Mouse (Mus musculus) erythroid progenitor cell, adult 5-6 weeks (primary cell): ENCODE measurements around the gene Zbtb42. TPM values are rescaled to one million over a fixed set of nuclear protein-coding genes. Genes with fewer than 3 reads are reported as not detected.

Source experiments
- ATAC-seq: replicated peaks from 2 replicates; pipeline ENCODE4 v1.8.0; 2016; ENCODE audit warnings: moderate number of reproducible peaks, mild to moderate bottlenecking, moderate TSS enrichment, inconsistent platforms; ENCODE audit not compliant: poor library complexity, low FRiP score, severe bottlenecking
- total RNA-seq, 2 experiments: library from RNA; stranded (forward) in 1 of 2; stranded (reverse) in 1 of 2; fragments of 150-400 nt in 1 of 2; fragments of 186-747, 209-891 nt in 1 of 2; gene quantifications; 2 replicates each; pipeline versions ENCODE4 v1.2.3 to v1.2.4; 2015 to 2017; ENCODE audit warnings: low replicate concordance in 2 of 2

Zbtb42 gene
- total RNA-seq, 2 experiments from 2014 or later: 10.1 TPM; not detected in 1

DNA sequence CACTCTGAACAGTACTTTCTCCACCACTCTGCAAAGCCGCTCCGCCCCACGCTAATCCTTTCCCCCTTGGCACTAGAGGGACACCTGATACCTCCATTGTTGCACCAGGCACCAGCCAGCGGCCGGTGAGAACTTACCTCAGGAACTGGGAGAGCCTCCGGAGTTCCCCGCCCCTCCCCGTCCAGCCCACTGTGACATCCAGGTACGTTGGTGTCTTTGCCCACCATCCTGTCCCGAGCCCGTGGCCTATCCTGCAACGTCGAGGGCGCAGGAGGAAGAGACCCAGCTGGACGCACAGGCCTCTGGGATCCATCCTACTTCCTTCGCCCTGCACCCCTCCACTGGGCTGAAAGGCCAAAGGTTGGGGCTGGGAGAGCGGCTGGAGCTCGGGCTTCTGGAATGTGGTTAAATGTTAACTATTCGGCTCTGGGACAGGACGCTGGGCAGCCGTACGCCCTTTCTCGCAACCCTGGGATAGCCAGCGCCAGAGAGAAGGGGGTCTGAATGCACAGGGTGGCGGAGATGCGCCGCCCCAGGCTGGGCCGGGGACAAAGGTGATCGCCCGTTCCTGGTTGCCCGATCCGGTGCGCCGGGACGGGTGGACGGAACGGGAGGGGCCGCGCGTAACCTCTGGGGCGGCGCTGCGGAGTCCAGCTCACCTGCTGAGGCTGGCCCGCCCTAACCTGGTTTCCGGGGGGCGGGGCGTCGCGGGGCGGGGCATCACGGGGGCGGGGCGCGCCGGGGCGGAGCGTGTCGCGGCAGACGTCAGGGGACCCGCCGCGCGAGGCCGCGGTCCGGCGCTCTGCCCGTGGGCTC is 43.0 kb downstream of the Zbtb42 start:
- no peak for ATAC-seq

GRCm38 (mm10) chr12:112722240-112723027 is 43.8 kb downstream of the Zbtb42 start:
- ATAC-seq: no peak

- ATAC-seq: no peak
Measured at GRCm38 (mm10) chr12:112723028-112723330, 44.4 kb downstream of the Zbtb42 start.

- ATAC-seq: no peak
Measured at GRCm38 (mm10) chr12:112723445-112723844, 44.8 kb downstream of the Zbtb42 start.

DNA sequence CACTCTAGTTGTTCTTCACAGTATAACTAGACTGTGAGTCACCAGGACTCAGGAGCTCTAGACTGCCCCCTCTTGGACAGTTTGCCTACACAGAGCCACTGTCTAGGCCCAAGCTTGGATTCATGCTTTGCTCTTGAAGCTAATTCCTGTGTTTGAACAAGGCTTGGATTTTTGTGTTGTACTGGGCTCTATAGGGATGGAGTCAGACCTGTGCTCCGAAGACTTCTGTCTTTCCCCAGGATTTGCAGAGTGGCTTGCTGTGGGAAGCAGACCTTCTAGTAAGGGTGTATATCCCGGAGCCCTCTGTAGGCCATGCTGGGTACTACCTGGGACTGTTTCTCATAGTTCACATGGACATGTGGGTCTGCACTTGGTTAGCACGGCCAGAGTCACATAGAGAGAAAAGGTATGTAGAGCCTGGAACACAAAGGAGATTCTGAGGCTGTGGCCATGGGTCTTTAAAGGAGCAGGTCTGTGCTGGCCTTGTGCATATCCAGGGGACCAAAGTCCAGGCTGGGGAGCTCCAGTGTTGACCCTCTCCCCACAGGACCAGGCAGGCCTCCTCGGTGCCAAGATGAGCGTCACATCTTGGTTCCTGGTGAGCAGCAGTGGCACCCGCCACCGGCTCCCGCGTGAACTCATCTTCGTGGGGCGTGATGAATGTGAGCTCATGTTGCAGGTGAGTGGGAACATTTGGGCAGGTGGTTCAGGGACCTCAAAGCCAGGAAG is 45.6 kb downstream of the Zbtb42 start:
- no peak for ATAC-seq

DNA sequence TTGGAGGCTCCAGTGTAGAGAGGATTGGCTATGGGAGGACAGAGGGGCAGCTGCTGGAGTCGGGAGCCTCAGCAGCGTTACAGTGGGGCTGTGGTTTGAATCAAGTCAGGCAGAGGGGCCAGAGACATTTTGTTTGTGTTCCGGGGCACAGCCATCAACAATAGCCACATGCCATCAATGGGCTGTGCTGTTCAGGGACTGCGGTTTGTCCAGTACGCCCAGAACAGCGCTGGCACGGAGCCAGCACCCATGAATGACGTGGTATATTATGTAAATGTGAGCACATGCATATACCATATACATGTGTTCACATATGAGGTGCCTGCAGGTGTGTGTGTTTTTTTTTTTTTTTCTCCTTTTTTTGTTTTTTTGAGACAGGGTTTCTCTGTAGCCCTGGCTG is 49.2 kb downstream of the Zbtb42 start:
- ATAC-seq: no peak

DNA sequence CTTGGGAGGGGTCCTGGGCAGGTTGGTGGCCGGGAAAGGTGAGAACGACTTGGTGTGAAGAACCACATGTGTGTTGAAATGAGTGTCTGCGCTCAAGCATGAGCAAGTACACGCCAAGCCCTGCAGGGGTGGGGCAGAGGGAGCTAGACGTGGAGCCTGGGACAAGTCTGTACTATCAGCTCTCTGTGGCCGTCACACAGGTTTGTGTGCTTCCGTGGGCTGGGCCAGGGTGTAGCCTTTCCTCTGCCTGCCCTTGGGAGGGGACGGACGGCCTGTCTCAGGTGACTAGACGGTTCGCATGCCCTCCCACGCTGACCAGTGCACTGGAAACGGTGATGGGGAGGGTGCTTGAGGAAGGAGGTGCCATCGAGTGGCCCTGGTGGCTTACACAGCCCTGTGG is 52.2 kb downstream of the Zbtb42 start:
- ATAC-seq: no peak

Other genes with a start within 250 kb of the Zbtb42 start
- gene A530016L24Rik, start 189.4 kb upstream of the Zbtb42 start, total RNA-seq (2015; ENCODE audit: low replicate concordance): not detected in 2 replicates
- gene A530016L24Rik, start 189.4 kb upstream of the Zbtb42 start, total RNA-seq (2017; ENCODE audit: low replicate concordance): not detected in 2 replicates
- not detected in 2 replicates for gene Tmem179, start 162.1 kb upstream of the Zbtb42 start, total RNA-seq (2015; ENCODE audit: low replicate concordance)
- not detected in 2 replicates for gene Tmem179, start 162.1 kb upstream of the Zbtb42 start, total RNA-seq (2017; ENCODE audit: low replicate concordance)
- gene Inf2, start 90.0 kb upstream of the Zbtb42 start, total RNA-seq (2015; ENCODE audit: low replicate concordance): 2.1 and 2.2 TPM in 2 replicates
- 1.0 and 1.5 TPM in 2 replicates for gene Inf2, start 90.0 kb upstream of the Zbtb42 start, total RNA-seq (2017; ENCODE audit: low replicate concordance)
- gene Adssl1, start 58.8 kb upstream of the Zbtb42 start, total RNA-seq (2015; ENCODE audit: low replicate concordance): 16.8 and 26.3 TPM in 2 replicates
- 2.0 and 14.9 TPM in 2 replicates for gene Adssl1, start 58.8 kb upstream of the Zbtb42 start, total RNA-seq (2017; ENCODE audit: low replicate concordance)
- gene Siva1, start 34.1 kb upstream of the Zbtb42 start, total RNA-seq (2015; ENCODE audit: low replicate concordance): 62.0 and 125 TPM in 2 replicates
- gene Siva1, start 34.1 kb upstream of the Zbtb42 start, total RNA-seq (2017; ENCODE audit: low replicate concordance): 136 and 176 TPM in 2 replicates
- 22.6 and 24.1 TPM in 2 replicates for gene Akt1, start 3.9 kb upstream of the Zbtb42 start, total RNA-seq (2015; ENCODE audit: low replicate concordance)
- 24.5 and 40.9 TPM in 2 replicates for gene Akt1, start 3.9 kb upstream of the Zbtb42 start, total RNA-seq (2017; ENCODE audit: low replicate concordance)
- 1.3 TPM in 1 of 2 replicates, not detected in the other for gene Cep170b, start 41.6 kb downstream of the Zbtb42 start, total RNA-seq (2015; ENCODE audit: low replicate concordance)
- gene Cep170b, start 41.6 kb downstream of the Zbtb42 start, total RNA-seq (2017; ENCODE audit: low replicate concordance): not detected in 2 replicates
- gene Pld4, start 81.8 kb downstream of the Zbtb42 start, total RNA-seq (2015; ENCODE audit: low replicate concordance): 20.1 and 29.9 TPM in 2 replicates
- 8.9 and 14.0 TPM in 2 replicates for gene Pld4, start 81.8 kb downstream of the Zbtb42 start, total RNA-seq (2017; ENCODE audit: low replicate concordance)
- gene Ahnak2, start 123.8 kb downstream of the Zbtb42 start, total RNA-seq (2015; ENCODE audit: low replicate concordance): 0.36 TPM in 1 of 2 replicates, not detected in the other
- 0.64 TPM in 1 of 2 replicates, not detected in the other for gene Ahnak2, start 123.8 kb downstream of the Zbtb42 start, total RNA-seq (2017; ENCODE audit: low replicate concordance)
- not detected in 2 replicates for gene Clba1, start 130.1 kb downstream of the Zbtb42 start, total RNA-seq (2015; ENCODE audit: low replicate concordance)
- gene Clba1, start 130.1 kb downstream of the Zbtb42 start, total RNA-seq (2017; ENCODE audit: low replicate concordance): 0.51 TPM in 1 of 2 replicates, not detected in the other
- gene Cdca4, start 150.6 kb downstream of the Zbtb42 start, total RNA-seq (2015; ENCODE audit: low replicate concordance): 170 and 180 TPM in 2 replicates
- gene Cdca4, start 150.6 kb downstream of the Zbtb42 start, total RNA-seq (2017; ENCODE audit: low replicate concordance): 135 and 144 TPM in 2 replicates
- 1.3 and 5.0 TPM in 2 replicates for gene Gpr132, start 189.4 kb downstream of the Zbtb42 start, total RNA-seq (2015; ENCODE audit: low replicate concordance)
- gene Gpr132, start 189.4 kb downstream of the Zbtb42 start, total RNA-seq (2017; ENCODE audit: low replicate concordance): 0.90 and 2.7 TPM in 2 replicates